Mouse (Mus musculus) bone marrow, adult 2 months (tissue): Measurements from ENCODE around the gene Gemin4. TPM values are rescaled to one million over a fixed set of nuclear protein-coding genes. Genes with fewer than 3 reads are reported as not detected.

Experiments used
- H3K27ac ChIP-seq: fragments of 200-500 bp; 2 replicates; pipeline ENCODE4 v1.5.1; 2012; ENCODE audit warnings: low read depth, mild to moderate bottlenecking, control low read depth, inconsistent platforms, low read length; ENCODE audit not compliant: control insufficient read depth, poor library complexity, insufficient read depth
- H3K4me1 ChIP-seq: fragments of 200-500 bp; 2 replicates; pipeline ENCODE4 v1.6.1; 2011; ENCODE audit warnings: low read length; ENCODE audit not compliant: control insufficient read depth, insufficient read depth
- H3K4me3 ChIP-seq: fragments of 200-500 bp; replicated peaks from 2 replicates; pipeline ENCODE3; 2011; ENCODE audit warnings: mild to moderate bottlenecking, low read depth, low read length, control low read depth; ENCODE audit not compliant: control insufficient read depth
- CTCF ChIP-seq: fragments of 200-500 bp; IDR thresholded peaks from 2 replicates; pipeline ENCODE4 v1.5.1; 2011; ENCODE audit warnings: low read length, control low read depth; ENCODE audit not compliant: control insufficient read depth, insufficient read depth
- POLR2A ChIP-seq: fragments of 200-500 bp; IDR thresholded peaks from 2 replicates; pipeline ENCODE4 v1.6.1; 2011; ENCODE audit warnings: low read depth, mild to moderate bottlenecking, control low read depth, low read length, borderline replicate concordance; ENCODE audit not compliant: control insufficient read depth
- WGBS: fragments of 180-500 bp; shearing (Covaris S2); methylation state at CpG from one replicate; pipeline ENCODE4 v1.1.7; 2018; 5-methylcytosine and 5-hydroxymethylcytosine counted together
- polyA plus RNA-seq: library from polyadenylated mRNA; stranded (reverse); fragments of >200 nt; gene quantifications from 2 replicates; pipeline ENCODE4 v1.2.4, GENCODE M21; 2011; ENCODE audit warnings: low replicate concordance; ENCODE audit not compliant: missing spikeins, insufficient read depth, insufficient read length

Gemin4 gene
- polyA plus RNA-seq, 1 experiment: not detected

DNA sequence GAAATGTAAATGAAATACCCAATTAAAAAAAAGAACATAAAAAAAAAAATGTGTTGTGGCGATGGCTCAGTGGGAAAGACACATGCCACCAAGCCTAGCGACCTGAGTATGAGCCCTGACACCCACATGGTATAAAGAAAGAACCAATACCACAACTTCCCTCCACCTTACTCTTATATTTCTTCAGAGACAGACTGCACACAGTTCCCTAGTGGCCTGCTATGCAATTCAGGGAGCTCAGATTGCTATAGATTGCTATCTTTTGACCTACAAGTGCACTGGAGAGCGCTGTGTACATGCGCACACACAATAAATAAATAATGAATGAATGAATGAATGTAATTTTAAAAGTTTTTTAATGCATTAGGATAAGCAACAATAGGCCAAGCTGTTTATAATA is 33.7 kb downstream of the Gemin4 start:
- H3K4me1 ChIP-seq: no peaks in the 10 kb centered on the region; the same call in 1 of the 2 replicates
- no peak overlapping the region for H3K4me3 ChIP-seq
- TF ChIP-seq CTCF (no peak), POLR2A (no peak)
- WGBS: 67% methylated on average over 4 of the region's 4 CpGs
- H3K27ac ChIP-seq: no peak overlapping the region

DNA sequence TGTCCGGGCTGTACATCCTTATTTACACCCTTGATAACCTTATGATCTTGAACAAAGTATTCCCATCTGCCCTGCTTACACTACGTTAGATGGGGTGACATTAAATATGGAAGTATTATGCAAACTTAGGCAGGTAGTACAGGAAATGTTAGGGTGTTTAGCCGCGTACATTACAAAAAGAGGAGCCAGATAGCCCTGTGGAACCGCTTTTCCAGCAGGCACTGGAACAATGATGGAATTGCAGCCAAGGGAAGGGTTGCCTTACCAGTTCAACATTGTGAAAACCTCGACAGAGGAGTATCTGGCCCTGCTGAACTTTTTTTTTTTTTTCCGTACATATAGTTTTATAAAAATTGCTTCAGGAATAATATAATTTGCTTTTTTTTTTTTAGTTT is 37.3 kb downstream of the Gemin4 start:
- WGBS: 14% methylated on average over 7 of the region's 7 CpGs
- Histone ChIP-seq H3K4me3 (peak overlapping the region; percentile 99), H3K4me1 (no peaks in the 10 kb centered on the region; the same call in 1 of the 2 replicates), H3K27ac (no peak overlapping the region; the same call in 1 of the 2 replicates)
- no peak for TF ChIP-seq POLR2A
- no peak for TF ChIP-seq CTCF

DNA sequence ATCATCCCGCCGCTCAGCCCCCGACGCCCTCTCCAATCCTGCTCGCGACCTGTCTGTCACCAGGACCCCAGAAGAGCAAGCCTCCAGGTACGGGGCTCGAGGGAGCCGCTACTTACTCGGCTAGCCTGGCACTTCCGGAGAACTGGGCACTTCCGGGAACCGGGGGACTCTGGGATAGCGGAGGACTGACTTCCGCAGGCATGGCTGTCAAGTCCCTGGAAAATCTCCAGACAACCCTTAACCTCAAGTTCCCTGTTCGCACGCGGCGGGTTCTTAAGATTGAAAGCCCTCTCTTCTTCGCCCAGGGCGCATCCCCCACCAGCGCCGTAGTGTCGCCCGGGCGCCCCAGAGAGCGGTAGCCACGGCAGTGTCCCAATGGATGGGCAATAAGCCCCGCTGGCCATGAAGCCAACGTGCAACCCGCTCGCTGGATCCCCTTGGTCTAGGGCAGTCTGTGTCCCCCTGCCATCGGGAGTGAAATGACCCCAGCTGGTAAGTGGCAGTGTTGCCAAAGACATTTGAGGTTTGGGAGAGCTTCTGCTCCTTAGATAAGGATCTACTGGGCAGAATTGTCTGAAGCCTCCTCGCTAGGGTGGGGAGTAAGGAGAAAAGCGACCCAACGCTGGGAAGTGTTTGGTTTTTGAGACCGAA is 37.8 kb downstream of the Gemin4 start, which contains the start of the genes Vps53 and Fam57a:
TSS of gene Vps53 (minus strand) at position 153 of the 651 bp plus-strand sequence.
TSS of gene Fam57a (plus strand) at position 177 of the 651 bp plus-strand sequence.
- TF ChIP-seq CTCF (no peak), POLR2A (peak; percentile 31; the same call in 1 of the 2 replicates)
- Histone ChIP-seq H3K4me1 (no peaks in the 10 kb centered on the region; the same call in 1 of the 2 replicates), H3K27ac (peak within 1 kb of the TSS; percentile 51), H3K4me3 (peak within 1 kb of the TSS; percentile 99)
- WGBS: 1% methylated on average over 37 of the region's 37 CpGs

DNA sequence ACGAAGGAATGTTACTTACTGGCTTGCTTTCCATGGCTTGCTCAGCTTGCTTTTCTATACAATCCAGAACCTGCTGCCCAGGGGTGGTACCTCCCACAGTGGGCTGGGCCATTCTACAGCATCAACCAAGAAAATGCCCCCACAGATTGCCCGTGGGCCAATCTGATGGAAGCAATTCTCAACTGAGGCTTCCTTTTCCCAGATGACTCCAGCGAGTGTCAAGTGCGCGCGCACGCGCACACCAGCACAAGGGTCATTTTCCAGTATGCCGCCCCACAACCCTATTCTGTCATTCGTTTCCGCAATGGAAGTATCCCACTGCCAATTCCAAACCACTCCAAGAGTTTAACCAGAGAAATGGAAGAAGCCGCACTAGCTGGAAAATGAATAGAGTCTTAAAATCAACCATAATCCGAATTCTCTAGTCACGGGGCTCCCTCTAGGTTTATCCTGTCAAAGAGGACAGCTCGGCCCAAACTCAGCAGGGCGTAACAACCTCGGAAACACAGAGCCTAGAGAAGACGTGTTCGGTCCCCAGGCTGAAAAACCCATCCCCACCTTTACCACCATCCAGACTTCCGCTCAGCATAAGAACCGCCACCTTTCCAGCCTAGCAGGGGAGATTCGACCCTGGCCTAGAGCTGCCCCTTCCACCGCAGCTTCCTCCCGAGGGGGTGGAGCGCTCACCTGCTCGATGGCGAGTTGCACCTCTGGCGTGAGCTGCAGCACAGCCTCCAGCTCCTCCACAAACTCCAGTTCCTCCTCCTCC is 38.6 kb downstream of the Gemin4 start:
- no peak for TF ChIP-seq POLR2A
- TF ChIP-seq CTCF: no peak
- no peaks in the 10 kb centered on the region; the same call in 1 of the 2 replicates for H3K4me1 ChIP-seq
- WGBS: 1% methylated on average over 28 of the region's 28 CpGs
- H3K4me3 ChIP-seq: peak overlapping the region; percentile 99
- peak overlapping the region; percentile 51 for H3K27ac ChIP-seq

DNA sequence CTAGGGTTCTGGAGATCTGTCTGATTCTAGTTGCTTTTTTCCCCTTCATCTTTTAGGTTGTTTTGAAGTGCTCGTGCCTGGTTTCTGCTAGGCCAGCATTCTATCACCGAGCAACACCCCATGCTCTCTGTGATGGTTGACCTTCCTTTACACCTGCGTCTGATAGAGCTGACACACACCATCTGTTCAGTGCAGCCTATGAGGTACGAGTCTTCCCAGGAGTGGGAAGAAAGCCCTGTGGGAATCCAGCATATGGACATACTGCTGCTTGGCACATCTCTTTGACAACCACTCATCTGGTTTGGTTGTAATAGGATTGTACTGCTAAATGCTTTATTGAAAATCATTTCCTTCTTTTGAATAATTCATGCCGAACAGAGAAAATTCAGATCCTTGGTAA is 47.3 kb downstream of the Gemin4 start:
- H3K4me3 ChIP-seq: no peak overlapping the region
- 92% methylated on average over 5 of the region's 5 CpGs for WGBS
- TF ChIP-seq POLR2A: no peak
- no peak for TF ChIP-seq CTCF
- no peaks in the 10 kb centered on the region for H3K4me1 ChIP-seq
- H3K27ac ChIP-seq: no peak overlapping the region

DNA sequence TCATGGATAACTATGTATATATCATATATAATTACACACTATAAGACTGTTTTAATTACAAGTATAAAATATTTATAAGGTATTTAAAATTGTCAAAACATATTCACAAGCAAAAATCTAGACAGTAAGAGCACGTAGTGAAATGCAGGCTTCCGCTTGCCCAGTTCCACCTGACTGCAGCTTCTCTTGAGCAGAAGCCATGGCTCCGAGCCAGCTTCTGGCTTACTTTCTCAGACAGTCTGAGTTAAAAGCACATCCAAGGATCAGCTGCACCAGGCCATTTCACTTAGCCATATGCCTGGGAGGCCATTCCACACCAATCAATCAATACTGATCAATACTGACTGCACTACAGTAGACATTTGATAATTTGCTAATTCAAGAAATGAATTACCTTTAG is 48.5 kb downstream of the Gemin4 start:
- no peak for TF ChIP-seq POLR2A
- Histone ChIP-seq H3K4me1 (no peaks in the 10 kb centered on the region), H3K27ac (no peak overlapping the region), H3K4me3 (no peak overlapping the region)
- WGBS: 86% methylated on average over 3 of the region's 3 CpGs

DNA sequence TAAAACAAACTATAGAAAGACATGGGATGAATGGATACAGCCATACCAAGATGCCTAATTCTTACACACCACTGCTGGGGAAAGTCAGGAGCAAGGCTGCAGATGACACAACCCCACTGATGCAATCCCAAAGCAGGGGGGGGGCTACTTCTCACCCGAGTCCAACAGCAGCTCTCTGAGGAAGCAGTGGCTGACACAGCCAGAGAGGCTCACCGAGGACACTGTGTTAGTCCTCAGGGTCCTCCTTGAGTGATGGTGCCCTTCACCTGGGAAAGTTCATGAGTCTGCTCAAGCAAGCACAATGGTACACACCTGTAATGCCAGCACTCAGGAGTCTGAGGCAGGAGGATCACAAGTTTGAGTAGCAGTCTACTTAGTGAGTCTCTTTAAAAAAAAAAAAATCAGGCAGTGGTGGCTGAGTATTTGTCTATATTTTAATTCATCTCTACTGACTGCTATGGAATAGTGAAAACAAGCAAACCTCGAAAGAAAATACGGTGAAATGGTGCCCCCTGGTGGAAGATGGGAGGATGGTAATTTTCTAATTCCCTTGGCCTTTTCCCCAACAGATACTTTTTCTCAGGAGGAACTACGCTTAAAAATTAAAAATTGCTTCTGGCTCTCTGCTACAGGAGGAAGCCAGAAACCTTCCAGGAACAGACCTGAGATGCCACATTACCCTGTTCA is 50.2 kb downstream of the Gemin4 start:
- TF ChIP-seq CTCF: peak; percentile 20
- no peak for TF ChIP-seq POLR2A
- H3K27ac ChIP-seq: peak overlapping the region; percentile 45; the same call in 1 of the 2 replicates
- WGBS: 10% methylated on average over 5 of the region's 5 CpGs
- H3K4me1 ChIP-seq: no peaks in the 10 kb centered on the region
- no peak overlapping the region for H3K4me3 ChIP-seq

DNA sequence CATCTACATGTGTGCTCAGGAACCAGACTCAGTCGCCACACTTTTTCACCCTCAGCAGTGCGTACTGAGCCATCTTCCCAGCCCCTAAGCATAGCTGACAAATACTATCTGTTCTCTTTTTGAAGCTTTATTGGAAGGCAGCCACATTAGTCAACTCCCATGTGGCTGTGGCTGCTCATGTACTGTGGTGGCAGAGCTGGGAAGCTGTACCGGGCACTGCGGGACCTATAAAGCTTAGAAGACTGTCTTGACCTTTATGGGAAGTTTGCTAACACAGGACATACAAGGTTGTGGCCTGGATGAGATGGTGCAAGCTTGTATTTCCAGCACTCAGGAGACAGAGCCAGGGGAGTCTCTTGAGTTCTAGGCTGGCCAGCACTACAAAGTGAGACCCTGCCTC is 50.8 kb downstream of the Gemin4 start:
- Histone ChIP-seq H3K4me3 (no peak overlapping the region), H3K4me1 (no peaks in the 10 kb centered on the region), H3K27ac (no peak overlapping the region)
- TF ChIP-seq CTCF (no peak), POLR2A (no peak)
- 57% methylated on average over 4 of the region's 4 CpGs for WGBS

Other genes with a start within 250 kb of the Gemin4 start
- gene 1700016K19Rik, start 217.8 kb downstream of the Gemin4 start, polyA plus RNA-seq: not detected in 2 replicates
- gene Rflnb, start 189.9 kb downstream of the Gemin4 start, polyA plus RNA-seq: 14.2 and 30.8 TPM in 2 replicates
- 14.4 and 27.0 TPM in 2 replicates for gene Vps53, start 38.0 kb downstream of the Gemin4 start, polyA plus RNA-seq
- 0.45 and 1.2 TPM in 2 replicates for gene Fam57a, start 38.0 kb downstream of the Gemin4 start, polyA plus RNA-seq
- not detected in 2 replicates for gene Dbil5, start 56 bp downstream of the Gemin4 start, polyA plus RNA-seq
- gene Mrm3, start 26.1 kb upstream of the Gemin4 start, polyA plus RNA-seq: 3.7 and 8.0 TPM in 2 replicates
- gene Glod4, start 26.1 kb upstream of the Gemin4 start, polyA plus RNA-seq: 23.6 and 25.0 TPM in 2 replicates
- 5.2 and 14.4 TPM in 2 replicates for gene Nxn, start 181.5 kb upstream of the Gemin4 start, polyA plus RNA-seq
- gene Timm22, start 189.3 kb upstream of the Gemin4 start, polyA plus RNA-seq: 6.2 and 7.1 TPM in 2 replicates